Mouse (Mus musculus) MEL (cell line): ENCODE results near the gene Vmn1r200.

Experiments
- CTCF ChIP-seq, 3 experiments: IDR thresholded peaks in 2 of 3; conservative IDR thresholded peaks in 1 of 3; 2 replicates each; pipeline ENCODE4 v1.5.1; 2011 to 2012; ENCODE audit warnings: low read length in 3 of 3, low read depth in 2 of 3, mild to moderate bottlenecking in 2 of 3, improper control_type of control experiment in 1 of 3, inconsistent platforms in 1 of 3, mixed read lengths in 1 of 3, moderate library complexity in 1 of 3; ENCODE audit not compliant: control insufficient read depth in 1 of 3, insufficient read depth in 1 of 3, poor library complexity in 1 of 3, severe bottlenecking in 1 of 3
- HCFC1 ChIP-seq: IDR thresholded peaks from 2 replicates; pipeline ENCODE4 v1.6.1; 2012; ENCODE audit warnings: low read depth, mild to moderate bottlenecking, inconsistent platforms, low read length, improper control_type of control experiment, moderate library complexity
- JUND ChIP-seq: IDR thresholded peaks from 2 replicates; pipeline ENCODE4 v1.6.1; 2011; ENCODE audit warnings: low read depth, mild to moderate bottlenecking, improper control_type of control experiment, low read length
- MAZ ChIP-seq: IDR thresholded peaks from 2 replicates; pipeline ENCODE4 v1.6.1; 2012; ENCODE audit warnings: low read depth, mild to moderate bottlenecking, inconsistent platforms, low read length, improper control_type of control experiment
- POLR2A ChIP-seq, 2 experiments: IDR thresholded peaks; 2 replicates each; pipeline ENCODE4 v1.6.1; 2011 to 2012; ENCODE audit warnings: low read length in 2 of 2, mild to moderate bottlenecking in 2 of 2, control low read depth in 1 of 2, improper control_type of control experiment in 1 of 2, low read depth in 1 of 2, moderate library complexity in 1 of 2; ENCODE audit not compliant: control insufficient read depth in 1 of 2, insufficient read depth in 1 of 2, poor library complexity in 1 of 2
- POLR2AphosphoS2 ChIP-seq: IDR thresholded peaks from 2 replicates; pipeline ENCODE4 v1.6.1; 2011; ENCODE audit warnings: low read length, improper control_type of control experiment
- RCOR1 ChIP-seq: IDR thresholded peaks from 2 replicates; pipeline ENCODE4 v1.6.1; 2012; ENCODE audit warnings: low read depth, mild to moderate bottlenecking, inconsistent platforms, low read length, improper control_type of control experiment
- USF1 ChIP-seq: IDR thresholded peaks from 2 replicates; pipeline ENCODE4 v1.6.1; 2014; ENCODE audit warnings: low read depth, mild to moderate bottlenecking, inconsistent platforms, low read length, improper control_type of control experiment, moderate library complexity
- ZC3H11A ChIP-seq: IDR thresholded peaks from 2 replicates; pipeline ENCODE4 v1.6.1; 2012; ENCODE audit warnings: low read depth, mild to moderate bottlenecking, inconsistent platforms, low read length, improper control_type of control experiment
- ZKSCAN1 ChIP-seq: IDR thresholded peaks from 2 replicates; pipeline ENCODE4 v1.6.1; 2012; ENCODE audit warnings: low read depth, mild to moderate bottlenecking, inconsistent platforms, low read length, improper control_type of control experiment, moderate library complexity
- ZNF384 ChIP-seq: IDR thresholded peaks from 2 replicates; pipeline ENCODE4 v1.6.1; 2012; ENCODE audit warnings: low read depth, mild to moderate bottlenecking, inconsistent platforms, low read length, improper control_type of control experiment

- TF ChIP-seq CTCF (IDR thresholded peaks at IDR 0.05 in 2 of 3, conservative IDR thresholded peaks at IDR 0.05 in 1 of 3; ENCODE audit: control insufficient read depth in 1 of 3, insufficient read depth in 1 of 3, low read depth in 2 of 3, low read length in 3 of 3, poor library complexity in 1 of 3, severe bottlenecking in 1 of 3) (no peak), ZC3H11A (no peak), HCFC1 (no peak), POLR2A (IDR thresholded peaks at IDR 0.05; ENCODE audit: control insufficient read depth in 1 of 2, insufficient read depth in 1 of 2, low read depth in 1 of 2, low read length in 2 of 2, poor library complexity in 1 of 2) (no peak), ZNF384 (no peak), RCOR1 (no peak), MAZ (no peak), ZKSCAN1 (no peak), POLR2AphosphoS2 (no peak), JUND (no peak), USF1 (no peak)
Observed at GRCm38 (mm10) chr13:22350813-22351212, 39.4 kb upstream of the Vmn1r200 start.
